Mouse (Mus musculus): ENCODE data around the gene Map2k1. TPM values are rescaled to one million over a fixed set of nuclear protein-coding genes. Genes with fewer than 3 reads are reported as not detected.
"Not testable (repeated sequence)": the region's sequence is repeated elsewhere in the genome, so short reads cannot be mapped to it uniquely, and the experiment has no call there.

Gene Map2k1
- polyA plus RNA-seq, 1 experiment from 2014 or later, result 105 TPM

- H3K4me2 ChIP-seq (ENCODE audit: low read depth, low read length), result no peak overlapping the region
- 56% methylated on average over 4 of the region's 4 CpGs for WGBS
- H3K4me1 ChIP-seq (ENCODE audit: control insufficient read depth, insufficient read depth, low read length), result no peaks in the 10 kb centered on the region
- H3K4me3 ChIP-seq (ENCODE audit: low read depth, low read length), result no peak overlapping the region
- no peak for ATAC-seq (ENCODE audit: low read depth)
- no peak overlapping the region for H3K9ac ChIP-seq (ENCODE audit: low read depth, low read length)
- no peaks in the 10 kb centered on the region for H3K27me3 ChIP-seq (replicated peaks; ENCODE audit: control insufficient read depth, insufficient read depth, low read length)
- DNase-seq (ENCODE audit: low spot score), result no peak
- no peaks in the 10 kb centered on the region for H3K9me3 ChIP-seq (ENCODE audit: control insufficient read depth, low read length)
- no peaks in the 10 kb centered on the region for H3K36me3 ChIP-seq (ENCODE audit: control insufficient read depth, insufficient read depth, low read length)
- no peak overlapping the region for H3K27ac ChIP-seq (replicated peaks; ENCODE audit: low read depth, low read length)
Measured at GRCm38 (mm10) chr9:64274291-64274690, 20.9 kb upstream of the Map2k1 start.

GRCm38 (mm10) chr9:64273757-64274156, 20.3 kb upstream of the Map2k1 start:
- H3K27me3 ChIP-seq (replicated peaks; ENCODE audit: control insufficient read depth, insufficient read depth, low read length), result no peaks in the 10 kb centered on the region
- H3K36me3 ChIP-seq (ENCODE audit: control insufficient read depth, insufficient read depth, low read length), result no peaks in the 10 kb centered on the region
- no peak overlapping the region for H3K27ac ChIP-seq (replicated peaks; ENCODE audit: low read depth, low read length)
- 61% methylated on average over 4 of the region's 4 CpGs for WGBS
- no peaks in the 10 kb centered on the region for H3K9me3 ChIP-seq (ENCODE audit: control insufficient read depth, low read length)
- DNase-seq (ENCODE audit: low spot score) (no peak), ATAC-seq (ENCODE audit: low read depth) (no peak)
- H3K4me3 ChIP-seq (ENCODE audit: low read depth, low read length), result no peak overlapping the region
- no peak overlapping the region for H3K9ac ChIP-seq (ENCODE audit: low read depth, low read length)
- no peak overlapping the region for H3K4me2 ChIP-seq (ENCODE audit: low read depth, low read length)
- H3K4me1 ChIP-seq (ENCODE audit: control insufficient read depth, insufficient read depth, low read length), result no peaks in the 10 kb centered on the region

- H3K4me3 ChIP-seq (ENCODE audit: low read depth, low read length), result no peak overlapping the region
- 35% methylated on average over 7 of the region's 7 CpGs for WGBS
- no peaks in the 10 kb centered on the region for H3K27me3 ChIP-seq (replicated peaks; ENCODE audit: control insufficient read depth, insufficient read depth, low read length)
- DNase-seq (ENCODE audit: low spot score), result peak; percentile 13
- no peak overlapping the region for H3K9ac ChIP-seq (ENCODE audit: low read depth, low read length)
- H3K36me3 ChIP-seq (ENCODE audit: control insufficient read depth, insufficient read depth, low read length), result no peaks in the 10 kb centered on the region
- ATAC-seq (ENCODE audit: low read depth), result no peak
- H3K4me1 ChIP-seq (ENCODE audit: control insufficient read depth, insufficient read depth, low read length), result no peaks in the 10 kb centered on the region
- no peaks in the 10 kb centered on the region for H3K9me3 ChIP-seq (ENCODE audit: control insufficient read depth, low read length)
- no peak overlapping the region for H3K4me2 ChIP-seq (ENCODE audit: low read depth, low read length)
- no peak overlapping the region for H3K27ac ChIP-seq (replicated peaks; ENCODE audit: low read depth, low read length)
Measured at GRCm38 (mm10) chr9:64272611-64273010, 19.2 kb upstream of the Map2k1 start.

DNA sequence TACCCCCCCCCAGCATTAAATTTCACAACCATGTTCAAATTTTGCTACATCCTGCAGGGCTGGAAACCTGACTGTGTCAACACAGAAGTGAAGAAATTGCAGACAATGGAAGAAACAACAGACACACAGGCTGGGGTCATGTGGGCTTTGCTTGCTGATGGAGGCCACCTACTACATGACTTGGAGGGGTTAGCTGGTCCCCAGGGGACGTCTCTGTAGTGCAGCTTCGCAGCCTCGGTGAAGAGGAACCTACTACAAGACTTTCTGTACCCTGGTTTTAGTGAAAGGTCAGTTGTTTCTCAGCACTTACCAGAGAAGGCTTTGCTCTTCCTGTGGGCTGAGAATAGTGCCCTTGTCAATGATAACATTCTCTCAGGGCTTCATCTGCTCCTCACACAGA, 17.8 kb upstream of the Map2k1 start:
- Histone ChIP-seq H3K4me3 (ENCODE audit: low read depth, low read length) (no peak overlapping the region), H3K36me3 (ENCODE audit: control insufficient read depth, insufficient read depth, low read length) (no peaks in the 10 kb centered on the region), H3K4me1 (ENCODE audit: control insufficient read depth, insufficient read depth, low read length) (no peaks in the 10 kb centered on the region), H3K27ac (replicated peaks; ENCODE audit: low read depth, low read length) (no peak overlapping the region), H3K4me2 (ENCODE audit: low read depth, low read length) (no peak overlapping the region), H3K9me3 (ENCODE audit: control insufficient read depth, low read length) (no peaks in the 10 kb centered on the region), H3K27me3 (replicated peaks; ENCODE audit: control insufficient read depth, insufficient read depth, low read length) (no peaks in the 10 kb centered on the region), H3K9ac (ENCODE audit: low read depth, low read length) (no peak overlapping the region)
- DNase-seq (ENCODE audit: low spot score) (no peak), ATAC-seq (ENCODE audit: low read depth) (no peak)
- WGBS, result 58% methylated on average over 3 of the region's 3 CpGs

DNA sequence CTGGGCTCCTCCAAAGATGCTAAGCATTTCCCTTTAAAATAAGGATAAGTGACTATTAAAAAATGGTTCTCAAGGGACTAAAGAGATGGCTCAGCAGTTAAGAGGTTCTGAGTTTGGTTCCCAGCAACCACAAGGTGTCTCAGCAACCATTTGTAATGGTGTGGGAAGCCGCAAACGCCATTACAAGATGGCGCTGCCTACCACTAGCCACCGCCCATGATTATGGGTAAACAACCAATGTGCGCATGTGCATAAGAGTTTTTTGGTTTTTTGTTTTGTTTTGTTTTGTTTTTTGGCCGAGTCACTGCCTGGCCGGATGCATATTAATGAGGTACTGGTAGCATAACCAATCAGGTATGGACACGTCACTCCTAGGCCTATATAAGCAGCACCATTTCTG, 15.4 kb upstream of the Map2k1 start:
- not testable (repeated sequence) for H3K4me3 ChIP-seq (ENCODE audit: low read depth, low read length); H3K9ac ChIP-seq (ENCODE audit: low read depth, low read length); DNase-seq (ENCODE audit: low spot score); H3K4me2 ChIP-seq (ENCODE audit: low read depth, low read length); ATAC-seq (ENCODE audit: low read depth); H3K27me3 ChIP-seq (replicated peaks; ENCODE audit: control insufficient read depth, insufficient read depth, low read length); H3K36me3 ChIP-seq (ENCODE audit: control insufficient read depth, insufficient read depth, low read length); H3K9me3 ChIP-seq (ENCODE audit: control insufficient read depth, low read length); H3K4me1 ChIP-seq (ENCODE audit: control insufficient read depth, insufficient read depth, low read length); H3K27ac ChIP-seq (replicated peaks; ENCODE audit: low read depth, low read length)
- 95% methylated on average over 8 of the region's 8 CpGs for WGBS

- 77% methylated on average over 10 of the region's 10 CpGs for WGBS
- Histone ChIP-seq H3K4me2 (ENCODE audit: low read depth, low read length) (no peak overlapping the region), H3K9ac (ENCODE audit: low read depth, low read length) (no peak overlapping the region), H3K4me1 (ENCODE audit: control insufficient read depth, insufficient read depth, low read length) (no peaks in the 10 kb centered on the region), H3K9me3 (ENCODE audit: control insufficient read depth, low read length) (no peaks in the 10 kb centered on the region), H3K27me3 (replicated peaks; ENCODE audit: control insufficient read depth, insufficient read depth, low read length) (no peaks in the 10 kb centered on the region), H3K4me3 (ENCODE audit: low read depth, low read length) (no peak overlapping the region), H3K36me3 (ENCODE audit: control insufficient read depth, insufficient read depth, low read length) (no peaks in the 10 kb centered on the region), H3K27ac (replicated peaks; ENCODE audit: low read depth, low read length) (no peak overlapping the region)
- DNase-seq (ENCODE audit: low spot score) (no peak), ATAC-seq (ENCODE audit: low read depth) (no peak)
Measured at GRCm38 (mm10) chr9:64268196-64268595, 14.8 kb upstream of the Map2k1 start.

GRCm38 (mm10) chr9:64267231-64267630, 13.8 kb upstream of the Map2k1 start:
- DNase-seq (ENCODE audit: low spot score) (no peak), ATAC-seq (ENCODE audit: low read depth) (no peak)
- no peak overlapping the region for H3K4me2 ChIP-seq (ENCODE audit: low read depth, low read length)
- no peak overlapping the region for H3K4me3 ChIP-seq (ENCODE audit: low read depth, low read length)
- no peaks in the 10 kb centered on the region for H3K4me1 ChIP-seq (ENCODE audit: control insufficient read depth, insufficient read depth, low read length)
- no peaks in the 10 kb centered on the region for H3K27me3 ChIP-seq (replicated peaks; ENCODE audit: control insufficient read depth, insufficient read depth, low read length)
- H3K9ac ChIP-seq (ENCODE audit: low read depth, low read length), result no peak overlapping the region
- H3K9me3 ChIP-seq (ENCODE audit: control insufficient read depth, low read length), result no peaks in the 10 kb centered on the region
- H3K27ac ChIP-seq (replicated peaks; ENCODE audit: low read depth, low read length), result no peak overlapping the region
- WGBS, result 86% methylated on average over 1 of the region's 1 CpGs
- no peaks in the 10 kb centered on the region for H3K36me3 ChIP-seq (ENCODE audit: control insufficient read depth, insufficient read depth, low read length)

- H3K9ac ChIP-seq (ENCODE audit: low read depth, low read length), result no peak overlapping the region
- H3K4me3 ChIP-seq (ENCODE audit: low read depth, low read length), result no peak overlapping the region
- ATAC-seq (ENCODE audit: low read depth), result no peak
- H3K36me3 ChIP-seq (ENCODE audit: control insufficient read depth, insufficient read depth, low read length), result no peaks in the 10 kb centered on the region
- DNase-seq (ENCODE audit: low spot score), result no peak
- H3K4me1 ChIP-seq (ENCODE audit: control insufficient read depth, insufficient read depth, low read length), result no peaks in the 10 kb centered on the region
- H3K27me3 ChIP-seq (replicated peaks; ENCODE audit: control insufficient read depth, insufficient read depth, low read length), result no peaks in the 10 kb centered on the region
- no peaks in the 10 kb centered on the region for H3K9me3 ChIP-seq (ENCODE audit: control insufficient read depth, low read length)
- whole genome bisulfite sequencing, result 39% methylated on average over 1 of the region's 1 CpGs
- no peak overlapping the region for H3K27ac ChIP-seq (replicated peaks; ENCODE audit: low read depth, low read length)
- H3K4me2 ChIP-seq (ENCODE audit: low read depth, low read length), result no peak overlapping the region
Measured at GRCm38 (mm10) chr9:64264813-64265212, 11.4 kb upstream of the Map2k1 start.

- 89% methylated on average over 4 of the region's 4 CpGs for WGBS
- H3K9me3 ChIP-seq (ENCODE audit: control insufficient read depth, low read length), result no peaks in the 10 kb centered on the region
- no peak overlapping the region for H3K27ac ChIP-seq (replicated peaks; ENCODE audit: low read depth, low read length)
- no peak overlapping the region for H3K9ac ChIP-seq (ENCODE audit: low read depth, low read length)
- no peak overlapping the region for H3K4me2 ChIP-seq (ENCODE audit: low read depth, low read length)
- DNase-seq (ENCODE audit: low spot score) (no peak), ATAC-seq (ENCODE audit: low read depth) (no peak)
- H3K4me1 ChIP-seq (ENCODE audit: control insufficient read depth, insufficient read depth, low read length), result no peaks in the 10 kb centered on the region
- no peaks in the 10 kb centered on the region for H3K36me3 ChIP-seq (ENCODE audit: control insufficient read depth, insufficient read depth, low read length)
- H3K27me3 ChIP-seq (replicated peaks; ENCODE audit: control insufficient read depth, insufficient read depth, low read length), result no peaks in the 10 kb centered on the region
- no peak overlapping the region for H3K4me3 ChIP-seq (ENCODE audit: low read depth, low read length)
Measured at GRCm38 (mm10) chr9:64261023-64261422, 7.6 kb upstream of the Map2k1 start.

All from embryonic facial prominence, embryonic 14.5 days (tissue).